Mouse (Mus musculus): Measurements from ENCODE around the gene Rhox12.

Rhox12 gene

GRCm38 (mm10) chrX:38110807-38111206 is at the start of gene Rhox12:
Gene Rhox12, minus strand, starts transcription at chrX:38110907.
- DNase-seq (ENCODE audit: low spot score in 2 of 2) = no peak

- no peak for DNase-seq (ENCODE audit: low spot score in 2 of 2)
Measured at GRCm38 (mm10) chrX:38159097-38159496, 48.4 kb upstream of the Rhox12 start.

- no peak for DNase-seq (ENCODE audit: low spot score in 2 of 2)
Measured at GRCm38 (mm10) chrX:38121478-38121877, 10.8 kb upstream of the Rhox12 start.

GRCm38 (mm10) chrX:38120982-38121381 is 10.3 kb upstream of the Rhox12 start, which contains the start of gene Rhox13:
Gene Rhox13, plus strand, starts transcription at chrX:38121219.
- no peak for DNase-seq (ENCODE audit: low spot score in 2 of 2)

GRCm38 (mm10) chrX:38085041-38085440 is 25.7 kb downstream of the Rhox12 start, which contains the start of gene Rhox11:
Gene Rhox11, minus strand, starts transcription at chrX:38085141.
- DNase-seq (ENCODE audit: low spot score in 2 of 2) = no peak

- peak in 1 of 2 experiments; percentile 64 for DNase-seq (ENCODE audit: low spot score in 2 of 2)
Measured at GRCm38 (mm10) chrX:38084226-38084625, 26.5 kb downstream of the Rhox12 start.

- no peak for DNase-seq (ENCODE audit: low spot score in 2 of 2)
Measured at GRCm38 (mm10) chrX:38066175-38066574, 44.5 kb downstream of the Rhox12 start, which contains the start of gene Rhox10. Gene Rhox10, plus strand, starts transcription at chrX:38066475.

GRCm38 (mm10) chrX:38061544-38061943 is 49.2 kb downstream of the Rhox12 start:
- no peak for DNase-seq (ENCODE audit: low spot score in 2 of 2)
